Mouse (Mus musculus) lung, adult 2 months (tissue): ENCODE data around the gene Pde10a.

Source experiments
- CTCF ChIP-seq: fragments of 200-500 bp; IDR thresholded peaks from 2 replicates; pipeline ENCODE4 v1.5.1; 2011; ENCODE audit warnings: mild to moderate bottlenecking, low read length, control low read depth; ENCODE audit not compliant: insufficient read depth
- POLR2A ChIP-seq: fragments of 200-500 bp; IDR thresholded peaks from 2 replicates; pipeline ENCODE4 v1.6.1; 2011; ENCODE audit warnings: low read depth, mild to moderate bottlenecking, control low read depth, low read length, borderline replicate concordance; ENCODE audit errors: extremely low read depth

GRCm38 (mm10) chr17:8867331-8868237, 342.4 kb downstream of the Pde10a start:
- TF ChIP-seq CTCF, result no peak
- no peak for TF ChIP-seq POLR2A
